In the genomic region with DNA sequence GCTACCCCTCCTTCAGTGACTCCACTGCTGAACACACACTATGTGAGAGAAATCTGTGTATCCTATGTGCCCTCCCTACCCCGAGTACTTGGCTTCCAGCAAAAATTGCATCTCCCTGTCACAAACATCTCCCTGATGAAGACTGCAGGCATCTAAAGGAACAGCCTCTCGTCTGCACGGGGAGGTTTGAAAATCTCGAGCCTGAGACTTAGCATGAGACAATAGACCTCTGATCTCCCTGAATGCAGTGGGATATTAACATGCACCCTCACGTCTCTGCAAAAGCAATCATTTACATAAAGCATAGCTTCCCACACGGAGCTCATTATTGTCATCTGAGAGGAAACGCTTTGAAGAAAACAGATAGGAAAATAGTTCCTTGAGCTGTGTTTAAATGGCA, we compare ENCODE assay signal across 18 mouse cellular contexts. TPM values are rescaled to one million over a fixed set of nuclear protein-coding genes. Genes with fewer than 3 reads are reported as not detected.
A peak's percentile ranks its signal among the peaks of the same experiment; 100 is the strongest.
DNase-seq lines count a peak whose midpoint lies in the region; ATAC-seq lines count a peak whose summit lies in the region.
"Had no signal": no experiment of that assay in that cellular context is flagged by ENCODE, and none has a peak within 500 bp of the region (broad histone marks: within the 10 kb centered on the region; RNA-seq: fewer than 3 reads in every experiment).

No protein-coding gene starts in this region.

- no peaks in the 10 kb centered on the region for H3K4me1 ChIP-seq in neural tube, embryonic 11.5 days (ENCODE audit: control insufficient read depth, insufficient read depth, low read length)
- H3K4me1 ChIP-seq in midbrain, embryonic 10.5 days: peaks cover 41% of the 10 kb centered on the region
- H3K4me1 ChIP-seq: limb, embryonic 15.5 days had no signal

- no peaks in the 10 kb centered on the region for H3K27me3 ChIP-seq in neural tube, embryonic 11.5 days (ENCODE audit: control insufficient read depth, insufficient read depth, low read length)
- H3K27me3 ChIP-seq in midbrain, embryonic 10.5 days (ENCODE audit: low read depth, poor library complexity, severe bottlenecking): no peaks in the 10 kb centered on the region
- H3K27me3 ChIP-seq: limb, embryonic 15.5 days; Patski had no signal

- H3K9ac ChIP-seq in neural tube, embryonic 11.5 days (ENCODE audit: low read length): no peak overlapping the region
- H3K9ac ChIP-seq: limb, embryonic 15.5 days; lung, embryonic 14.5 days had no signal

- H3K9me3 ChIP-seq in neural tube, embryonic 11.5 days (ENCODE audit: control insufficient read depth, low read length): no peaks in the 10 kb centered on the region
- no peaks in the 10 kb centered on the region for H3K9me3 ChIP-seq in midbrain, embryonic 10.5 days (replicated peaks)
- H3K9me3 ChIP-seq: limb, embryonic 15.5 days had no signal

- no peak overlapping the region for H3K4me3 ChIP-seq in neural tube, embryonic 11.5 days (ENCODE audit: low read depth, low read length)
- no peak overlapping the region for H3K4me3 ChIP-seq in midbrain, embryonic 10.5 days
- H3K4me3 ChIP-seq: limb, embryonic 15.5 days had no signal

- no peak overlapping the region for H3K27ac ChIP-seq in neural tube, embryonic 11.5 days (ENCODE audit: low read depth, low read length)
- peak overlapping the region; percentile 81 for H3K27ac ChIP-seq in midbrain, embryonic 10.5 days (replicated peaks)
- H3K27ac ChIP-seq: limb, embryonic 15.5 days had no signal

- peak; percentile 69; the same call in 1 of the 2 replicates for ATAC-seq in neural tube, embryonic 11.5 days (ENCODE audit: insufficient read depth, low FRiP score, low TSS enrichment)
- ATAC-seq: CD4-positive, CD25-positive, alpha-beta regulatory T cell, adult 4 months; Patski had no signal

- 43% methylated on average over 7 of the region's 7 CpGs for WGBS in neural tube, embryonic 11.5 days
- 25% methylated on average over 7 of the region's 7 CpGs for WGBS in midbrain, embryonic 10.5 days

- no peak overlapping the region for H3K4me2 ChIP-seq in neural tube, embryonic 11.5 days (ENCODE audit: low read depth)
- H3K4me2 ChIP-seq: limb, embryonic 15.5 days; lung, embryonic 14.5 days had no signal

- H3K36me3 ChIP-seq in neural tube, embryonic 11.5 days (ENCODE audit: control insufficient read depth, insufficient read depth, low read length): no peaks in the 10 kb centered on the region
- H3K36me3 ChIP-seq in midbrain, embryonic 10.5 days: no peaks in the 10 kb centered on the region
- H3K36me3 ChIP-seq: limb, embryonic 15.5 days had no signal

- peak; percentile 45 for DNase-seq in neural tube, embryonic 11.5 days (ENCODE audit: low spot score)
- DNase-seq in neural tube, embryonic 10.5 days (ENCODE audit: extremely low spot score, low spot score): no peak
- peak; percentile 18 to 20 for DNase-seq in frontal cortex, postnatal 10 days (ENCODE audit: low spot score in 2 of 2)
- peak; percentile 22 for DNase-seq in midbrain, embryonic 10.5 days (ENCODE audit: low spot score)
- no peak for DNase-seq in thymus, postnatal 10 days (ENCODE audit: low spot score in 2 of 2)
- no peak for DNase-seq in Muller cell, postnatal 12 days (ENCODE audit: inconsistent ontology term)
- no peak for DNase-seq in heart, adult 18-20 months
- DNase-seq: adrenal gland, adult 8-10 months; heart, adult 11 months; lung, embryonic 14.5 days; thymus, postnatal 14 days had no signal

RNA-seq across cellular contexts. Expression of gene Krtap7-1, which starts 22.4 kb away (rescaled TPM):
- not detected in 2 replicates for polyA plus RNA-seq in neural tube, embryonic 11.5 days (2014; fragmentation: Nextera tagmentation; extraction: Ambion mirVana)
- polyA plus RNA-seq in midbrain, embryonic 10.5 days (2016; fragmentation: Nextera tagmentation; extraction: Ambion mirVana): not detected in 2 replicates
- total RNA-seq in heart, adult 18-20 months (2021): not detected
- total RNA-seq: adrenal gland, adult 8-10 months; common myeloid progenitor, adult 5-6 weeks; hematopoietic stem cell, adult 5-6 weeks; layer of hippocampus, postnatal 36 days had no signal
- polyA plus RNA-seq: CD4-positive, CD25-positive, alpha-beta regulatory T cell, adult 4 months; kidney, embryonic 16.5 days; lung, embryonic 14.5 days; Patski had no signal

RNA-seq across cellular contexts. Expression of gene Krtap11-1, which starts 40.4 kb away (rescaled TPM):
- not detected in 2 replicates for polyA plus RNA-seq in neural tube, embryonic 11.5 days (2014; fragmentation: Nextera tagmentation; extraction: Ambion mirVana)
- polyA plus RNA-seq in midbrain, embryonic 10.5 days (2016; fragmentation: Nextera tagmentation; extraction: Ambion mirVana): not detected in 2 replicates
- total RNA-seq in heart, adult 18-20 months (2021): not detected
- total RNA-seq: adrenal gland, adult 8-10 months; common myeloid progenitor, adult 5-6 weeks; hematopoietic stem cell, adult 5-6 weeks; layer of hippocampus, postnatal 36 days had no signal
- polyA plus RNA-seq: CD4-positive, CD25-positive, alpha-beta regulatory T cell, adult 4 months; kidney, embryonic 16.5 days; lung, embryonic 14.5 days; Patski had no signal

RNA-seq across cellular contexts. Expression of gene Krtap8-1, which starts 42.8 kb away (rescaled TPM):
- not detected in 2 replicates for polyA plus RNA-seq in neural tube, embryonic 11.5 days (2014; fragmentation: Nextera tagmentation; extraction: Ambion mirVana)
- 0.25 TPM in 1 of 2 replicates, not detected in the other for polyA plus RNA-seq in midbrain, embryonic 10.5 days (2016; fragmentation: Nextera tagmentation; extraction: Ambion mirVana)
- total RNA-seq in heart, adult 18-20 months (2021): not detected
- total RNA-seq: adrenal gland, adult 8-10 months; common myeloid progenitor, adult 5-6 weeks; hematopoietic stem cell, adult 5-6 weeks; layer of hippocampus, postnatal 36 days had no signal
- polyA plus RNA-seq: CD4-positive, CD25-positive, alpha-beta regulatory T cell, adult 4 months; kidney, embryonic 16.5 days; lung, embryonic 14.5 days; Patski had no signal

Comparison
In these comparisons a context has a peak if more than half of its experiments do, and no peak if none do; other contexts are left out.
1. DNase-seq: peak in neural tube, embryonic 11.5 days (single experiment), frontal cortex, postnatal 10 days (2 of 2) and midbrain, embryonic 10.5 days (single experiment); none in neural tube, embryonic 10.5 days (single experiment), thymus, postnatal 10 days (0 of 2), Muller cell, postnatal 12 days (single experiment) and heart, adult 18-20 months (0 of 2).